Mouse (Mus musculus): ENCODE results near the gene Usp3.

The Usp3 gene

GRCm38 (mm10) chr9:66571986-66572700, 20.8 kb downstream of the Usp3 start:
- DNase-seq (ENCODE audit: low read depth) = no peak

DNA sequence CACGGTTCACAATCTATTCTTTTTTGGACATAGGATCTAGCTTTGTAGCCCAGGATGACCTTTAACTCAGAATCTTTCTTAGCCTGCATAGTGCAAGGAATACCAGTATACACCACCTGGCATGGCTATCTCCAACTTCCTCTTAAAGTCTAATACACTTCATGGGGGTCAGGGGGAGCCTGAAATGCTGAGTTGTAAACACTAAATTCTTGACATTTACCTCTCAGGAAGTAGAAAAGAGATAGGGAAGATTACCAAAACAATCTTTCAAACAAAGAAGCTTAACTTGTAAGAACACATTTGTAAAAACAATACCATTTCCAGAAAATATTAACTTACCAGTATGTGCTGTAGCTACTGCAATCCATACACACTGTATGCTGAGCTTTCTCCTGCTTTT, 30.7 kb downstream of the Usp3 start:
- DNase-seq (ENCODE audit: low read depth) = no peak

- DNase-seq (ENCODE audit: low read depth) = no peak
These were observed 31.4 kb downstream of the Usp3 start for GRCm38 (mm10) chr9:66561496-66561895.

DNA sequence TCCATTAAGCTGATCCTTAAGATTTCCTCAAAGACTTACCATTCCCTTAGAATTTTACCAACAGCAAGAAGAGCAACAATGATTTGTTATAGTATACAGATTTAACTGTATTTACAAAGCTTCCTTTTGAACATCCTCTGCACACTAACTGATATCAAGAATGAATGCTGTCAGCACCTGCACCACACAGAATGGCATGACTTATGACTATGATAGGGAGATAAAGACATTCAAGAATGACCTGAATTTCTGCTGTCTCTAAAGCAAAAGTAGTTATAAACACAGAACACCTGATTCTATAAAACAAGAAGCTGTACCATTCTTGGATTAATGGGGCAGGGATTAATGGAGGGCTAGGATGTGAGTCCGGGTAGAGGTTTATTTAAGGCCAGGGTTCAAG, 32.2 kb downstream of the Usp3 start:
- DNase-seq (ENCODE audit: low read depth) = no peak

DNA sequence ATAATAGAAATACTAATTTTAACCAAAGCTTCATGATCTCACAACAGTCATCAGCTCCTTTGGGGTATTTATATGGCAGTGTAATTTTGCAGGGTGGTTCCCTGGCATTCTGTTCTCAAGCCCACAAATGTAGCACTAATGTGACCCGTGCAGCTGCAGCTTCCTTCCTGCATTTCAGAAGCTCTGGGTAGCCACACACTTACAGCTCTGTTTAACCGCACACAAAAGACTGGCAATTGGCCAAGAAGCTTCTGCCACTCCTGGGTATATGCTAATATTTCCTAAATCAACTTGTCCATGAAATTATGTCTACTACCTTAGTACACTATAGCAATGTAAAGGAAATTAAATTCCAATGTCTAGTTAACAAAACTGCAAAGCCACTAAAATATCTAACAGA, 32.6 kb downstream of the Usp3 start:
- peak; percentile 50 for DNase-seq (ENCODE audit: low read depth)

GRCm38 (mm10) chr9:66558971-66559370, 34.0 kb downstream of the Usp3 start:
- DNase-seq (ENCODE audit: low read depth) = no peak

DNA sequence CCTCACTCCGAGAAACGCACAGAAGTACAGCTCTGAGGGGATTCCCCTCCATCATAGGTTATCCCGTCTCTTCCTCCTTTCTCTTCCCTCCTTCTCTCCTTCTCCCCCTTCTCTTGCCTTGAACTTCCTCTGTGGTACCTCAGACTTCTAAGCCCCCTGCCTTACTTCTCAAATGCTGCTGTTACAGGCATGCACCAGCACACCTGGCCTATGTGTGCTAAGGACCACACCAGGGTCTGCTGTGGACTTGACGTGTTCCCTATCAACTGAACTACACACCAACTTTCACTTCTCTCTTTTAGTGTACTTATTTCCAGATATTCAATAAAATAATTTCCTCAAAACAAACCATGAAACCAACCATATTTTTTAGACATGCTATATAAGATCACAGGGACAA, 50.2 kb downstream of the Usp3 start:
- DNase-seq (ENCODE audit: low read depth) = no peak

DNA sequence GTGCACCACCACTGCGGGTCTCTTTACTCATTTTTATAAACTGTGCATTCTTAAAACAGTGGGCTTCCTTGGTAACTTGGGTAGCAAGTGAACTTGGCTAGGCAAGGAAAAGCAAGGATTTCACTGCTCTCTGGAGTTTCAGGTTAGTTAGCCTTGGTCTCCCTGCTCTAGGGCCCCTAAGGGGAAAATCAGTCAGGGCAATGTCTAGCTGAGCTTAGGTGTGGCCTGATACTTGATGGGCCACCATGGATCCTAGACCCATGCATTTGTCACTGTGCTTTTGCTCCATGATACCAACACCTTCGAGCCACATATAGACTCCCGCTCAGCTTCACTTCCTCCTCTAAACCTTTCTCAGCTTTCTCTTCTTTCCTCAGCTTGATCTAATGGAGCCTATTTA, 71.3 kb downstream of the Usp3 start:
- no peak for DNase-seq (ENCODE audit: low read depth)

- DNase-seq (ENCODE audit: low read depth) = no peak
These were observed 72.6 kb downstream of the Usp3 start for GRCm38 (mm10) chr9:66520299-66520698.

- no peak for DNase-seq (ENCODE audit: low read depth)
These were observed 74.0 kb downstream of the Usp3 start for GRCm38 (mm10) chr9:66518901-66519300.

GRCm38 (mm10) chr9:66518251-66518650, 74.7 kb downstream of the Usp3 start:
- no peak for DNase-seq (ENCODE audit: low read depth)

DNA sequence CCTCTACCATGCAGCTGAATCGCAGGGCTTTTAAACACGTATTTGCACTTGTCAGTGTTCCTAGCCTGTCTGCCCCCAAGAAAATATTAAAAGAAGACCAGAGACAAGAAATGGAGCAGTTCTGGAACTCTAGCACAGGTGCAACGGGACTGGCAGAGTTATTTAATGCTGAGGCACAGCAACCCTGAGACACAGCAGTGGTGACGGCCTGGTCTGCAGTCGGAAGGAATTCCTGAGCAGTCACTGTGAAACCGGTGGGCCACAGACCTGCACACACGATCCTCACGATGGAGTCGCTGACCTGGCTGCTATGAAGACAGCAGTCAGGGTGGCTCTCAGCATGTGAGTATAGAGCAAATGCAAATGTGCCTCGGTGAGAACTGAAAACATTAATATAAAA, 75.2 kb downstream of the Usp3 start:
- DNase-seq (ENCODE audit: low read depth) = no peak

GRCm38 (mm10) chr9:66516296-66516940, 76.5 kb downstream of the Usp3 start:
- DNase-seq (ENCODE audit: low read depth) = no peak

DNA sequence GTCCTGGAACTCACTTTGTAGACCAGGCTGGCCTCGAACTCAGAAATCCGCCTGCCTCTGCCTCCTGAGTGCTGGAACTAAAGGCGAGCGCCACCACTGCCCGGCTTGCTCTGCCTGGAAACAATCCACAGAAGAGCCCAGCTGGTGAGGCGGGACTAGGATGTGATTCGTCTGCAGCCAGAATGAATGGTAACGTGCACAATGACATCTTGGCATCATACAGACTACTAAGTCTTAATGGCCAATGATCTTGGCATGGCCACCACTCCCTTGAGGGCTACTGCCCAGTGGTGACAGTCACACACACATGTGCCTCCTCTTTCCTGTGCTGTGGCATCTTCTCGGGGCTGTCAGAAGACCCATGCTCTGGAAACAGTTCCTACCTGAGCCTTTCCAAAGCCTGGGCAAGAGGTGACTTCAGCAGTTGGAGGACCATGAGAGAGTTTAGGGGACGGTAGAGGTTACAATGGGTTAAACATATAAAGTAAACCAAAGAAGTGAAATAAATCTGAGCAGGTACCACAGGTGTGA, 77.2 kb downstream of the Usp3 start:
- no peak for DNase-seq (ENCODE audit: low read depth)

DNA sequence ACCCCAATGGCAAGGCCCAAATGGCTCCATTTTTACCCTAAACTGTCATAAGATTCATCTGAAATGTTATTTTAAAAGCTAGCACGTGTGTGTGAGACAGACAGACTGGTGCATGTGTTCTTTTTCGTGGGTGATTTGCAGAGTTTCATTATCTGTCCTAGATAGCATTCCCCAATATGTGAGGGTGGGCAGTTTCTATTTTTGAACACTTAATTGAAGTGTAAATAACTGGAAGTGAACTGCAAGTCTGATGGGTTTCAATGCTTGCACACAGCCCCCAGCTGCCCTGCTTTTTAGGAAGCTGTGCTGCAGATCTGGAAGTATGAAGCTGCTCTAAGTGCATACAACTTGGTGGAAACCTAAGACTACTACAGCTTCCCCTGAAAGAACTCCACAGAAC, 77.8 kb downstream of the Usp3 start:
- DNase-seq (ENCODE audit: low read depth) = no peak

- no peak for DNase-seq (ENCODE audit: low read depth)
These were observed 78.6 kb downstream of the Usp3 start, which contains the start of gene Fbxl22 for GRCm38 (mm10) chr9:66514256-66514770. Gene Fbxl22 (minus strand): TSS chr9:66514593.

DNA sequence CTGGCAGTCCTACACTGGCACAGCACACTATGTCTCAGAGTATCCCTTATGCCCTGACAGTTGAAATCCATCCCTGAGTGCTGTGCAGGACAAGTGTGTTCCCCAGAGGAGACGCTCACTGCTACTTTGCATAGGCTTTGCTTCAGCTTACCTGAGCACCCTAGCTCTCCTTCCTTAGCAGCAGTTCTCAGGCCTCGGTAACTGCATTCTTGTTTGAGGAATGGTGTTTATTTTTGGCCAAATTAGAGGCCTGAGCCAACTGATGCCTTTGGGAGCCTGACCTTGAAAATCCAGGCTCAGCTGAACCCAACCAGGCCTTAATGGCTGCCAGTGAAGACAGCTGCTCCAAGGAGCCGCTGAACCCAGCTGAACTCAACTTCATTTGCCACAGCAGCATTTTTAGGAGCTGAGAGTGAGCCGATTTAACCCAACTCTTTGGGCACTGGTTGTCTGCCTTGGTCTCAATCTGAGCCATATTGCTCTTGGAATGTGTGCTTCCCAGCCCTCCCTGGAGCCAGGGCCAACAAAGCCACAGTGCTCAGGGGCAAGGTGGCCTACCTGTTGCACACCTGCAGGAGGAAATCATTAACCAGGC, 79.2 kb downstream of the Usp3 start:
- DNase-seq (ENCODE audit: low read depth) = no peak

DNA sequence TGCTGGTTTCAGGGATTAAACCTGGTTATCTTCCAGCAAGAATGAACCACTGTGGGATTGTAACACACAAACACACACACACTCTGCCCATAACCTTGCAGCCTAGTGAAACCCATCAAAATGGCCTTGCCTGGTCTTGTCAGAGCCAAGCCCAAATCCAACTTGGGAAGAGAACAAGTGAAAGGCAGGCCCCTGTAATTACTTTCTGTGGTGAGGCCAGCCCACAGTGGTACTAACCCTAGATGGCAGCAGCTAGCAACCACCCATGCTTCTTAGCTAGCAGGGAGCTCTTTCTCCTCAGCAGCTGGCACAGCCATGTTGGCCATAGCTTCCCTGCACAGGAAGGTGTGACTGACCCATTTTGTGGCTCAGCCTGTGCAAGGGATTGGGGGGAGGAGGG, 79.8 kb downstream of the Usp3 start:
- no peak for DNase-seq (ENCODE audit: low read depth)

DNA sequence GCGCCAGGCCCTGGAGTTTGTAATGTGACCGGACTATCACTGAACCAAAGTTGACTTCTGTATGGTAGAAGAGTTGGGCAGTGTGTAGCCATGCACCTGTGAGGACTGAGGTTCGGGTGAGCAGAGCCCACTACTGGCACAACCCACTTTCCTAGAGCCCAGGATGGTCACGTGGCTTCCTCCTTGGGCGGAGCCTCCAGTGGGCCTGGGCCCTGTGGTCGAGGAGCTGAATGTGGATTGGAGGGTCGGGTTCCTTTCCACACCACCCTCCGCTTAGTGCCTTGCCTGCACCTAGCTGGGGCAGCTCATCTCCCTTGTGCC, 80.6 kb downstream of the Usp3 start:
- DNase-seq (ENCODE audit: low read depth) = peak; percentile 76

DNA sequence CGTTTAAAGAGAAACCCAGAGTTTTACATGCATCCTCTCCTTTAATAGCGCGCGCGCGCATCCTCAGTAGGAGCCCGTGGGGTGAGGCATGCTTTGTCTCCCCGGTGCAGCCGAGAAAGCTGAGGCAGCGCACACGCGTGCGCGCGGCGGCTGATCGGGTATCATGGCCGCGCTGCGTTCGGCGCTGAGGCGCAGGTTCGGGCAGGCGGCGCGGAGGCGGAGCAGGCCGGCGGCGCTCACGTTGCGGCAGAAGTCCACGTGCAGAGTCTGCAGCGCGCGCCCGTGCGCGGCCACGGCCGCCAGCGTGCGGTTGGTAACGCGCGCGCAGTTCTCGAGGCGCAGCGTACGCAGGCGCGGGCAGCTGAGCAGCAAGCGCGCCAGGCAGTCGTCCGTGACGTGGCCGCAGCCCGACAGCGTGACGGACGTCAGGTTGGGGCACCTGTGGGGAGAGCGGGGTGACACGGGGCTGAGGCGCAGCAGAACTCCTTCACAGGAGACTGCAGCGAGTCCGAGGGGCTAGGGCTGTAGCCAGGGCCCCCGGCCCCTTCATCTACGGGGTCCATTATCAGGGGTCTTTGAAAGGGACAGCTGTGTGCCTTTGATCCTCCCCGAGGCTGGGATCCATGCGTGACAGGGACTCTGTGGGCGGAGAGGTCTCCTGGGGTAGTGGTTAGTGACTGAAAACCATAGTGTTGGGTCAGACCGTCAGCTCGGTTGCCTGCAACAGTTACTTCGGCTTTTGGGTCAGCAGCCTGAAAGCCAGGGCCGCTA, 81.2 kb downstream of the Usp3 start:
- peak; percentile 80 for DNase-seq (ENCODE audit: low read depth)

DNA sequence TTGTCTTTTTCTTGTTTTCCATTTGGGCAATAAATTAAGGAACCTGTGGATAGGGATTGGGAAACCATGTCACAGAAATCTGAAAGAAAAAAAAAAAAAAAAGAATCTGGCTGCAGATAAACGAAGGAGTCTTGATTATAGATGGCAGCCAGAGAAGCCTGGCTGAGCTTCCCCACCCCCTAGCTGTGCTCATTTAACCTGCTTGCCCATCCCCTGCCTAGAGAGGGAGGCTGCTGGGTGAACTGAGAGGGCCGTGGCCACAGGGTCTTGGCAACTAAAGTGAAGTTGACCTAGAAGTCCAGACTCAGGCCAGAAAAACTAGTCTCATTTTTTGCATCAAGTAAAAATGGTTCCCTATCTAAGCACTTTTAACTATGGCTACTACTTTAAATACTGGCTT, 82.0 kb downstream of the Usp3 start:
- no peak for DNase-seq (ENCODE audit: low read depth)

DNA sequence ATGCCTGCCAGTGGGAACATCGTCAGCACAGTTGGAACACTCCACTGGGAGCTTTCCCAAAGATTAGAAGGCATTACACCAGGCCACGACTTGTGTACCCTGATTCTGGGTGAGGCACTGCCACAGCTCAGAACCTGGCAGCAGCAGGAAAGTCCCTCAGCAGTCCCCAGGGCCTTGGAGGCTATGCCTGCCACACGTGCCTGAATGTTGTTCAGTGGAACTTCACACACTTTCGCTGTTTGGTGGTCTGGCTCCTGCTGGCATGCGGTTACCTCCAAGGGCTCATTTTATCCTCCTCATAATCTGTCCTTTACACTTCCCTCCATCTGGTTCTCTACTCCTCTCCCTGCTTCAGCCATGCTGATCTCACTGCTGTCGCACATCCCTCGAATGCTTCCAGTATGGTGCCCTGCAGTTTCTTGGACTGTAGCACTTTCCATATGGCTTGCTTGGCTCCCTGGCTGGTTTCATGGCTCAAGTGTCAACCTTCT, 82.5 kb downstream of the Usp3 start:
- DNase-seq (ENCODE audit: low read depth) = no peak
